Mouse (Mus musculus) embryonic fibroblast, embryonic 13.5 days (primary cell): ENCODE data around the gene Tekt4. TPM values are rescaled to one million over a fixed set of nuclear protein-coding genes. Genes with fewer than 3 reads are reported as not detected.

Experiments
- H3K27ac ChIP-seq: 2 replicates; pipeline ENCODE4 v1.5.1; 2012; ENCODE audit warnings: low read length, control low read depth, inconsistent platforms; ENCODE audit not compliant: insufficient read depth
- H3K4me1 ChIP-seq: 2 replicates; pipeline ENCODE4 v1.6.1; 2011; ENCODE audit warnings: low read length; ENCODE audit not compliant: control insufficient read depth, insufficient read depth
- H3K4me3 ChIP-seq: 2 replicates; pipeline ENCODE4 v1.5.1; 2011; ENCODE audit warnings: mild to moderate bottlenecking, control low read depth, low read length; ENCODE audit not compliant: insufficient read depth
- CTCF ChIP-seq: IDR thresholded peaks from 2 replicates; pipeline ENCODE4 v1.5.1; 2011; ENCODE audit warnings: mild to moderate bottlenecking, control low read depth, low read length, moderate library complexity, borderline replicate concordance; ENCODE audit not compliant: insufficient read depth
- POLR2A ChIP-seq: IDR thresholded peaks from 2 replicates; pipeline ENCODE4 v1.6.1; 2011; ENCODE audit warnings: low read depth, mild to moderate bottlenecking, control low read depth, low read length, moderate library complexity
- polyA plus RNA-seq: library from polyadenylated mRNA; stranded (reverse); fragments of >200 nt; gene quantifications from 2 replicates; pipeline ENCODE4 v1.2.4, GENCODE M21; 2011; ENCODE audit warnings: low read depth; ENCODE audit not compliant: missing spikeins, insufficient read length

The Tekt4 gene
- not detected in 2 replicates for polyA plus RNA-seq

- no peak for TF ChIP-seq CTCF
- no peak for TF ChIP-seq POLR2A
- H3K4me1 ChIP-seq = no peaks in the 10 kb centered on the region
- H3K27ac ChIP-seq = no peak within 1 kb of the TSS
These were observed at the start of gene Tekt4 for GRCm38 (mm10) chr17:25454272-25454671. Gene Tekt4 (plus strand): TSS chr17:25454615.

GRCm38 (mm10) chr17:25405224-25405895 lies 49.1 kb upstream of the Tekt4 start:
- Histone ChIP-seq H3K27ac (peak overlapping the region; percentile 52), H3K4me1 (peaks cover 4% of the 10 kb centered on the region; the same call in 1 of the 2 replicates), H3K4me3 (no peak overlapping the region)
- no peak for TF ChIP-seq CTCF
- TF ChIP-seq POLR2A = 0 out of 2 replicates have a peak, but pooled peaks have one; percentile 30

More at GRCm38 (mm10) chr17:25454272-25454671, at the start of gene Tekt4:
- H3K4me3 ChIP-seq = no peak within 1 kb of the TSS

- peaks cover 6% of the 10 kb centered on the region; the same call in 1 of the 2 replicates for H3K4me1 ChIP-seq
- TF ChIP-seq CTCF = no peak
- TF ChIP-seq POLR2A = no peak
- H3K27ac ChIP-seq = peak overlapping the region; percentile 52
- H3K4me3 ChIP-seq = no peak overlapping the region
These were observed 48.4 kb upstream of the Tekt4 start for GRCm38 (mm10) chr17:25406011-25406441.

- peaks cover 7% of the 10 kb centered on the region; the same call in 1 of the 2 replicates for H3K4me1 ChIP-seq
- no peak overlapping the region for H3K27ac ChIP-seq
- TF ChIP-seq POLR2A = no peak
- TF ChIP-seq CTCF = no peak
- no peak overlapping the region for H3K4me3 ChIP-seq
These were observed 47.1 kb upstream of the Tekt4 start for GRCm38 (mm10) chr17:25407352-25407751.

GRCm38 (mm10) chr17:25408302-25408999 lies 46.0 kb upstream of the Tekt4 start:
- Histone ChIP-seq H3K27ac (no peak overlapping the region), H3K4me3 (no peak overlapping the region), H3K4me1 (peaks cover 7% of the 10 kb centered on the region; the same call in 1 of the 2 replicates)
- TF ChIP-seq POLR2A = no peak
- no peak for TF ChIP-seq CTCF

GRCm38 (mm10) chr17:25409621-25410020 lies 44.8 kb upstream of the Tekt4 start:
- no peak overlapping the region for H3K4me3 ChIP-seq
- peaks cover 13% of the 10 kb centered on the region; the same call in 1 of the 2 replicates for H3K4me1 ChIP-seq
- TF ChIP-seq CTCF (no peak), POLR2A (no peak)
- H3K27ac ChIP-seq = peak overlapping the region; percentile 43

GRCm38 (mm10) chr17:25410180-25410579 lies 44.2 kb upstream of the Tekt4 start:
- Histone ChIP-seq H3K4me1 (peaks cover 13% of the 10 kb centered on the region; the same call in 1 of the 2 replicates), H3K4me3 (no peak overlapping the region), H3K27ac (peak overlapping the region; percentile 32)
- TF ChIP-seq POLR2A (no peak), CTCF (no peak)

GRCm38 (mm10) chr17:25410786-25411185 lies 43.6 kb upstream of the Tekt4 start:
- no peak overlapping the region for H3K4me3 ChIP-seq
- no peak for TF ChIP-seq POLR2A
- no peak for TF ChIP-seq CTCF
- peak overlapping the region; percentile 32 for H3K27ac ChIP-seq
- peaks cover 13% of the 10 kb centered on the region; the same call in 1 of the 2 replicates for H3K4me1 ChIP-seq

- TF ChIP-seq POLR2A = no peak
- TF ChIP-seq CTCF = no peak
- no peak overlapping the region for H3K4me3 ChIP-seq
- peak overlapping the region; percentile 32 for H3K27ac ChIP-seq
- peaks cover 16% of the 10 kb centered on the region; the same call in 1 of the 2 replicates for H3K4me1 ChIP-seq
These were observed 43.2 kb upstream of the Tekt4 start for GRCm38 (mm10) chr17:25411251-25411650.
